Mouse (Mus musculus): Measurements from ENCODE around the gene Armc7.

DNA sequence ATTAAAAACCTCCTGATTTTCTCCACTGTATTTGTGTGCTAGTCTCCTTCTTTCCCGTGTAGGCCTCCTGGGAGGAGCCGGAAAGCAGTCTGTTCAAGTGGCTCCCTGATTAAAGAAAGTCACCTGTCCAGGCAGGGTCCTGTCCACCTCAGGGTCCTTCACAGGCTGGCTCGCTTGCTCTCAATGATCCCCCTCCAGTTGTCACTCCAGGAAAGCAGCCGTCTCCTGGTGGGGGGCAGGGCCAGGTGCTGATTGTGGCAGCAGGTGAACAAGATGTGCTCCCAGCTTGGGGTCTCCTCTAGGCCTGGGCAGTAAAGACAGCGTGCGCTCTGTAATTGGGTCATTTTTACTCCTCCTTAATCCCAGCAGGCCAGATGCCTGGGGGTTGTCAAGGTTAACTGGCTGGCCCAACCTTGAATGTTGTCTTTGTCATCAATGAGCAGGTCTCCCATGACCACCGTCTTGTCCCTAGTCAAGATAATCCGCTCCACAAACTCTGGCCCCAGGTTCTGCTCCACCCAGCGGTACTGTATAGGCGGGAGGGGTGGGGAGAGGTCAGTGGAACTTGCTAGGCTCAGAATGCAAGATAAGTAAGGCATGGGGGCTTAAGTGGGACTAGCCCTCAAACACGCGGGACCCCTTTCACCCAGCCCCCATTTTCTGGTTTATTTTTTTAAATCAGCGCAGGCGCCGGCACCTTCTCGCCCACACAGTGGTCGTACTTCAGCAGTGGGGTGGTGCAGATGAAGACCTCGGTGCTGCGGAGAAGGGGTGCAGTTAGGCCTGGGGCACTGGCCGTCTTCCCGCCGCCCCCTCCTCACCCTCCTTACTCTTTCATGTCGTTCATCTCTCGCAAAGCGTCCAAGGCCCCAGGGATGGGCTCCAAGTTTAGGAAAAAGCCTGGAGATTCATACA lies 15.2 kb downstream of the Armc7 start:
- no peak for TF ChIP-seq CTCF (conservative IDR thresholded peaks at IDR 0.05; ENCODE audit: low read length)
- no peak for TF ChIP-seq NANOG (IDR thresholded peaks at IDR 0.05; ENCODE audit: borderline replicate concordance, low read length)
